Mouse (Mus musculus) liver (tissue): ENCODE data around the gene Gm9821.

Experiments used
- DNase-seq: peaks from one replicate; pipeline ENCODE4 v3.0.0-alpha.2; 2020; ENCODE audit warnings: mixed read lengths

The Gm9821 gene

DNA sequence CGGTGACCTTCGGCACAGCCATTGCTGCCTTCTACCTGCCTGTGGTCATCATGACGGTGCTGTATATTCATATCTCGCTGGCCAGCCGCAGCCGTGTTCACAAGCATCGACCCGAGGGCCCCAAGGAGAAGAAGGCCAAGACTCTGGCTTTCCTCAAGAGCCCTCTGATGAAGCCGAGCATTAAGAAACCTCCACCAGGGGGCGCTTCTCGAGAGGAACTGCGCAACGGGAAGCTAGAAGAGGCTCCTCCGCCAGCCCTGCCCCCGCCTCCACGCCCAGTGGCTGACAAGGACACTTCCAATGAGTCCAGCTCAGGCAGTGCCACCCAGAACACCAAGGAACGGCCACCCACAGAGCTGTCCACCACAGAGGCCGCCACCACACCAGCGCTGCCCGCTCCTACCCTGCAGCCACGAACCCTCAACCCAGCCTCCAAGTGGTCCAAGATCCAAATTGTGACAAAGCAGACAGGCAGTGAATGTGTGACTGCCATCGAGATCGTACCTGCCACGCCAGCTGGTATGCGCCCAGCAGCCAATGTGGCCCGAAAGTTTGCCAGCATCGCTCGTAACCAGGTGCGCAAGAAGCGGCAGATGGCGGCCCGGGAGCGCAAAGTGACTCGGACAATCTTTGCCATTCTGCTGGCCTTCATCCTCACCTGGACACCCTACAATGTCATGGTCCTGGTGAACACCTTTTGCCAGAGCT lies 17.5 kb upstream of the Gm9821 start:
- DNase-seq = peak; percentile 85

GRCm38 (mm10) chr2:91928534-91929350 lies 16.8 kb upstream of the Gm9821 start:
- no peak for DNase-seq

DNA sequence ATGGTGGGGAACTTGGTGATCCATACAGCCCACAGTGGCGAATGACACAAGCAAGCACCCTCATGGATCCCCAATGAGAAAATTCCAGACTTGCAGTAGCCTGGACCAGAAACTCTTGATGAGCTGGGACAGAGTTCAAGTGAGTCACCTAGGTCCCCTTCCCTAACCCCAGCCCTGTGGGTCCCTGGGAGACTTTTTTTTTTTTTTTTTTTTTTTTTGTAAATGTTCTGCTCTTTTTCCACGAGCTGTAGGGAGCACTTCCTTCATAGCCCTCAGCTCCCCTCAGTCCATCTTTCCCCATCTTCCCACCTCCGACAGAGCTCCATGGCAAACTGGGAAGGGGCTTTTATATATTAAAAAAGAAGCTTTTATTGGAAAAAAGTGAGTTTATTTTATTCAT lies 16.0 kb upstream of the Gm9821 start:
- DNase-seq = no peak

- peak; percentile 72 for DNase-seq
These were observed 15.6 kb upstream of the Gm9821 start for GRCm38 (mm10) chr2:91929936-91930335.

DNA sequence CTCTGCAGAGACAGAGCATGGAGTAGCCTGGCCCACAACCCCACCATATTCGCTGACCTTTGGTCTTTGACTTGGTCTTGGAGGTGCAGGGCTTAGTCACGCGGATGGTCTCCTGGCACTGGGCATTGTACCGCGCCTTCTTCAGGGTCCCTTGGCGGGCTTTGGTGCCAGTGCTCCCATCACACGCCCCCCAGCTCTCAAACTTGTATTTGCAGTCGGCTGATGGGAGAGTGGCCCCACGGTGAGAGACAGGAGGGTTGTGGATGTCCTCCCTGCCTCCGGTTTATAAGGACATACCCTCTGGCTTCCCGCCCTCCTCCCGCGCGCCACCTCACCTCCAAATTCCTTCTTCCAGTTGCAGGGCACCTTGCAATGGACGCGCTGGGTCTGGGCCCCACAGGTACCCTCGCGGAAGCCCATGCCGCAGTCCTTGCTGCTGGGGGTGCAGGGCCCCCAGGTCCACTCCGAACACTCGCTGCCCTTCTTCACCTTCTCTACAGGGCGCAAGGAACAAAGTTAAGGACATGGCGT lies 14.7 kb upstream of the Gm9821 start:
- DNase-seq = no peak

DNA sequence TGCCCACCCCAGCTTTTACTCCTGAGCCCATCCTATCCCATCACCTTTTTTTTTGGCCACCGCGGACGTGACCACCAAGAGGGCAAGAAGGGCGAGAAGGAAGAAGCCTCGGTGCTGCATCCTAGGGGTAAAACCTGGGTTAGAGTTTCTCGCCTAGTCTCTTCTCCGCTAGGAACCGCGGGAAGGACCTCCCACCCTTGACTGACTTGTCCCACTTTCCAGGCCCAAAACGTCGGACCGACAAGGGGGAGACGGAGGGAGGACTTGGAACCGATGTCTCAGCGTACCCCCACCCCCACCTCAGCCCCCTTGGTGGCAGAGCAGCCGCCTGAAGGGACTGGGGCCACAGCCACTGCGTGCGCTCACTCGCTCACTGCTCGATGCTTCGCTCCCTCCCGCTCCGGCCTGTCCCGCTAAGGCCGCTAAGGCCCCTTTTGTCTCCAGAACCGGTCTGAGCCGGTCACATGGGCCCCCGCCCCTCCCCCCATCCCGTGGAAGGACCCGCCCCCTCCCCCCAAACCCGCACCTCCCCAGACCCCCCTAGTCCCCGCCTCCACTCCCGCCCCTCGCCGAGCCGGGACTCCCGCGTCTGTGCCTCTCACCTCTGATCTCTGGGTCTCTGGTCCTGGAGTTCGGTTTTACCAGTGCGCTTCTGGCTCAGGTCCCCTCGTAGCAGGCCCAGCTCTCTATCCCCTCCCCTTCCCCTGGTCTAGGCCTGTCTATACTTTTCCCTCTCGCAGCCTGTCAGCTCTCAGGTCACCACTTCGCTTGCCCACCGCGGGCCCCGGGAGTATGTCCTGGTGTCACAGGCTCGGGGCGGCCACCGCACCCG lies 14.0 kb upstream of the Gm9821 start:
- DNase-seq = peak; percentile 71

- DNase-seq = peak; percentile 63
These were observed 13.3 kb upstream of the Gm9821 start, which contains the start of gene Mdk for GRCm38 (mm10) chr2:91932160-91932711. Gene Mdk, minus strand, starts transcription at chr2:91932297.

GRCm38 (mm10) chr2:91932737-91933350 lies 12.7 kb upstream of the Gm9821 start:
- DNase-seq = no peak

DNA sequence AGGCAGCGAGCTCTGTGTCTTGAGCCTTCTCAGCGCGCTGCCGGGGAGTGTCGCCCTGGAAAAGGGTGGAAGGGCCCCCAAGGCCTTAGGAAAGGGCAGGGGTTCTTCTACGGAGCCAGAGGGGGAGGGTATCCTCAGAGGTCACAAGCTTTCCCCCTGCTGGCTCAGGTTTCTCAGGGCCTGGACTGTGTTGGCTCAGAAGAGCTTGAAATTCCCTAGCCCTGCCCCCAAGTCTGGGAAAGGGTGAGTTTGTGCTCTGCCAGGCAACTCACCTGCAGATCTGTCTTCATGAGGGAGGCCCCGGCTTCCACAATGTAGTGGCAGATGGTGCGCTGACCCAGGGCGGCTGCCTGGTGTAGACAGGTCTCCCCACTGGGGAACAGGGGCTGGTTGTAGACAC lies 12.0 kb upstream of the Gm9821 start:
- DNase-seq = no peak

GRCm38 (mm10) chr2:91934016-91934415 lies 11.5 kb upstream of the Gm9821 start:
- no peak for DNase-seq

- DNase-seq = no peak
These were observed 10.5 kb upstream of the Gm9821 start for GRCm38 (mm10) chr2:91934826-91935525.

DNA sequence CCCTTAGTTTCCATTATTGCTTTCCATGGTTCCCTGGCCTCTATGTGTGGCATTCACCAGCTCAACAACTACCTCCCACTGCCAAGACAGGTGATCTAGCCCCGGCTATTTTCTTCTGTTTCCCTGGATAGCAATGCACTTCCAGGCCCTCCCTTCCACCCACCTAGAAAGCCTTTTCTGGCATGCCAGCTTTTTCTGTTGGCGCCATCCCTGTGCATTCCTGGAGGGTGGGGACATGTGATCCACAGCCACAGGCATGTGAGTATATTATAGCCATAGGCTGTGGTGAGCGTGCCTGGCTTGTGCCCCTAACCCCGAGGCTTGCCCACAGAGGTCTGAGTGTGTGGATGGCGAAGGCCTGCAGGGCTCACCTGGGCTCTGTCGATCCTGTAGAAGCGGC lies 9.3 kb upstream of the Gm9821 start:
- DNase-seq = no peak

DNA sequence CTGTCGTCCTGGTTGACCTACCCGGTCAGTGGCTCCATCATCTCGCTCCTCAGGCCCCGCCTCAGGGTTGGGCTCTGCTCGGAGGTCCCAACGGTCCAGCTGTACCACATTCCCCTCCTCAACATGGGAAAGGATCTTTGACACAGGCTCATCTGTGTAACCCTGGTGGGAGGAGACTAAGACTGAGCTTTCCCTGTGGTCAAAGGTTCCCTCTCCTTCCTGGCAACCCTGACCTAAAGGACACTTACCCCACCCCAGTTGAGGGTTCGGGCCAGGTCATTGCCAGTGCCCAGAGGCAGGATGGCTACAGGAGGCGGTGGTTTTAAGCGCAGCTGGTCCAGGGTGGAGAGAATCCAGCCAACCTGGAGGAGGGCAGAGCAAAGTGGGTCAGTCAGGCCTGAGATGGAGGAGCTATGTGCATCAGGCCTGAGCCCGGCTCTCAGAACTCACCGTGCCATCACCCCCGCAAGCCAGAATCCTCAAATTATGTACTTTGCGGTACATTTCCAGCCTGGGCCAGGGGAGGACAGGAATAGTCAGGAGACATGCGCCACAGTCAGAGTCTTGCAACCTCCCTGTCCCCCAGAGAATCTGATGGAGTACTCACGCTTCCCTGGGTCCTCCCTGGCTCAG lies 6.1 kb upstream of the Gm9821 start:
- DNase-seq = no peak

GRCm38 (mm10) chr2:91942356-91942755 lies 3.1 kb upstream of the Gm9821 start:
- no peak for DNase-seq

DNA sequence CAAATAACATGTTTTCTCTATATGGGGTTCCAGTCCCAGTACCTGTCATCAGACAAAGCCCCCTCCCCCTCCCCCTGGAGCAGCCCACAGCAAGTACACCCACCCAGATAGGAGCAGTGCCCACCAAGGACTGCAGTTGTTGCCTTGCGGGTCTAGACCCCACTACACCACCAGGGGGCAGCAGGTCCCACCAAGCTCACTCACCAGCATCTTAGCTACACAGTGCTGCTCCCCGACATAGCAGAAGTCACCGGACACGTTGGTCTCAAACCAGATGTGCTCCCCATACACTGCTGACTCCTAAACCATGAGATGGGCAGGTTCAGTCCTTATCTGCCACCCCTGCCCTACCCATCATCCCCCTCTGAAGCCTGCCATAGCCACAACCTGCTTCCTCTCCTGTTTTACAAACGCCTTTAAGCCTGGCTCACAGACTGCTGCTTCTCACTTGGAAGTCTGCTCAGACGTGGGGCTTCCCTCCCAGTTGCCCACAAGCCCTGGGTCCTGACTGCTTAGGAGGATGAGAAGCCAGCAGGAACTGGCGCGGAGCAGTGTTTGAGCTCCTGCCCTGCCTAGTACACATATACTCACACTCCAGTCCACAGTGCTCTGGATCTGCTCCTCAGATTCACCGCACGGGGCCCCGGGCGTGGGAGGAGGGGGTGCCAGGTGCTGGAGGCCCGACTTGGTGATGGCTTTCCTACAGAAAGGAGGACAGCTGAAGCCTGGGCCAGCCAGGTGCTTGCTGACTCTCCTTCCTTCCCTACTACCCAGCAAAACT lies 1.1 kb upstream of the Gm9821 start:
- peak; percentile 84 for DNase-seq

GRCm38 (mm10) chr2:91946836-91947235 lies 1.3 kb downstream of the Gm9821 start:
- peak; percentile 63 for DNase-seq

DNA sequence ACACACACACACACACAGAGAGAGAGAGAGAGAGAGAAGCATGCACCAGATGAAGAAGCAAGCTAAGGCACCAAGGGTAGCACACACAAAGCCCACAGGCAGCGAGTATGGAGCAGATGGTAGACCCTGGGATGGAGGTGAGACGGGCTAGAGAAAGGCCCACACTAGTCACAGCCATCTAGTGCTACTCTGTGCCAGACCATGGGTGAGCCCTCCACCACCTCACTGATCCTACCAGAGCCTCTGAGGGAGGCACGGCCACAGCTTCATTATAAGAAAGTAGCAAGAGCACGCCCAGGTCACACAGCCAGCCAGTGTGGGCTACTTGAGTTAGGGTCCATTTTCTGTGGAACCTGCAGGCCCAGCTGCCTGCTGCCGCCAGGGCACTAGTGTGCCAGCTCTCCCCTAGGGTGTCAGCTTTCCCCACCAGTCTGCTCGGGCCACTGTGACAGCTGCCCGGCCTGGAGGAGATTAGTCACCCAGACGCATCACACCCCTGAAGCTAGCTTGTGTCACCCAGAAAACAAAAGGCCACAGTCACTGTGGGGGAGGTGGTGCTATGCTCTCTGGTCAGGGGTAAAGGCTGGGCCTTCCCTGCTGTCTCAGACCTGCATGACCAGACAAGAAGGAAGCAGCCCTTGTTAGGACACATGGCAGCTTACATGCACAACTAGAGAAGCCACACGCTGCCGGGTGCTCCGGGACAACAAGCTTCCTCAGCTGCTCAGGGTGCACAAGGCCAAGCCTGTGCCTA lies 2.1 kb downstream of the Gm9821 start:
- DNase-seq = peak; percentile 76

GRCm38 (mm10) chr2:91948151-91948509 lies 2.6 kb downstream of the Gm9821 start:
- peak; percentile 75 for DNase-seq

GRCm38 (mm10) chr2:91948792-91949241 lies 3.3 kb downstream of the Gm9821 start:
- DNase-seq = peak; percentile 65
